Mouse (Mus musculus): ENCODE data around the gene Anapc16. TPM values are rescaled to one million over a fixed set of nuclear protein-coding genes. Genes with fewer than 3 reads are reported as not detected.

Gene Anapc16
- total and polyA plus RNA-seq, 3 experiments: 53.7 to 61.5 TPM; not detected in 1

DNA sequence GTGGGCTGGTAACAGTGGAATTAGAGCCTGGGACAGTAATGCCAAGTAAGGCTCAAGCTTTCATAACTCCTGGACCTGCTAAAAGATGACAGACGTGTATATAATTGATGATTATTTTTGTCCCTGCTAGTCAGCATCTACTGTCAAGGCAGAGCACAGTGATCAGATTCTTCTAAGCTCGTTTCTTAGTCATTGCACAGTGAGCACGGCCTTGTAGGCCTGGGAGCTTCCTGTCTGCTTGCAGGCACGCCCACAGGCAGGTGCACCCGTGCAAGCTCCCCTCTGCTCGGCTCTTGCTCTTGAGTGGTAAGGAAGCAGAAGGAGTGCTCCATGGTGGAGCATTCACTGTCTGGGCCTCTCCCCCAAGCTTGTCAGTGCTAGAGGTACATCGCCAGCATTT, 25.2 kb upstream of the Anapc16 start:
- no peak overlapping the region for H3K27ac ChIP-seq (ENCODE audit: control insufficient read depth, low read depth, low read length)
- no peaks in the 10 kb centered on the region for H3K79me2 ChIP-seq (ENCODE audit: control insufficient read depth, insufficient read depth, low read length, poor library complexity)
- no peak overlapping the region for H3K4me3 ChIP-seq (ENCODE audit: control insufficient read depth in 1 of 2, insufficient read depth in 1 of 2, low read depth in 2 of 2, low read length in 2 of 2)
- H3K9me3 ChIP-seq (replicated peaks; ENCODE audit: insufficient read depth, low read length): no peaks in the 10 kb centered on the region
- no peak overlapping the region for H3K9ac ChIP-seq (ENCODE audit: control insufficient read depth, low read depth, low read length, poor library complexity, severe bottlenecking)
- no peaks in the 10 kb centered on the region; a peak in 1 of 4 replicates for H3K36me3 ChIP-seq (ENCODE audit: control insufficient read depth in 1 of 2, insufficient read depth in 2 of 2, low read length in 2 of 2)
- no peaks in the 10 kb centered on the region for H3K27me3 ChIP-seq (ENCODE audit: control insufficient read depth in 1 of 2, insufficient read depth in 2 of 2, low read length in 2 of 2)
- TF ChIP-seq MAX (IDR thresholded peaks at IDR 0.05; ENCODE audit: low read length) (no peak), POLR2A (IDR thresholded peaks at IDR 0.05; ENCODE audit: control insufficient read depth in 1 of 2, insufficient read depth in 1 of 2, low read depth in 1 of 2, low read length in 2 of 2, poor library complexity in 1 of 2) (no peak), EP300 (IDR thresholded peaks at IDR 0.05; ENCODE audit: low read depth in 1 of 2, low read length in 2 of 2) (no peak), NRF1 (IDR thresholded peaks at IDR 0.05; ENCODE audit: insufficient read depth, low read depth, low read length, poor library complexity, severe bottlenecking) (no peak), BHLHE40 (IDR thresholded peaks at IDR 0.05; ENCODE audit: borderline replicate concordance, low read depth, low read length) (no peak), ZMIZ1 (IDR thresholded peaks at IDR 0.05; ENCODE audit: low read depth, low read length) (no peak), TCF12 (IDR thresholded peaks at IDR 0.05; ENCODE audit: low read depth, low read length) (no peak), JUND (IDR thresholded peaks at IDR 0.05; ENCODE audit: low read depth, low read length) (no peak), SIN3A (IDR thresholded peaks at IDR 0.05; ENCODE audit: low read length) (no peak), MYC (IDR thresholded peaks at IDR 0.05; ENCODE audit: low read depth, low read length) (no peak), GATA1 (IDR thresholded peaks at IDR 0.05; ENCODE audit: low read depth, low read length) (no peak), MXI1 (IDR thresholded peaks at IDR 0.05; ENCODE audit: low read depth, low read length) (no peak), ZKSCAN1 (IDR thresholded peaks at IDR 0.05; ENCODE audit: low read depth, low read length) (no peak), TBP (IDR thresholded peaks at IDR 0.05; ENCODE audit: low read depth, low read length) (no peak), ETS1 (IDR thresholded peaks at IDR 0.05; ENCODE audit: low read depth, low read length) (no peak), HCFC1 (IDR thresholded peaks at IDR 0.05; ENCODE audit: low read depth, low read length) (no peak), CHD1 (IDR thresholded peaks at IDR 0.05; ENCODE audit: low read depth, low read length) (no peak), ZNF384 (IDR thresholded peaks at IDR 0.05; ENCODE audit: low read depth, low read length) (no peak)
- DNase-seq (ENCODE audit: low read depth, low spot score): no peak
- no peaks in the 10 kb centered on the region for H3K4me1 ChIP-seq (ENCODE audit: control insufficient read depth in 1 of 2, insufficient read depth in 2 of 2, low read length in 2 of 2)

DNA sequence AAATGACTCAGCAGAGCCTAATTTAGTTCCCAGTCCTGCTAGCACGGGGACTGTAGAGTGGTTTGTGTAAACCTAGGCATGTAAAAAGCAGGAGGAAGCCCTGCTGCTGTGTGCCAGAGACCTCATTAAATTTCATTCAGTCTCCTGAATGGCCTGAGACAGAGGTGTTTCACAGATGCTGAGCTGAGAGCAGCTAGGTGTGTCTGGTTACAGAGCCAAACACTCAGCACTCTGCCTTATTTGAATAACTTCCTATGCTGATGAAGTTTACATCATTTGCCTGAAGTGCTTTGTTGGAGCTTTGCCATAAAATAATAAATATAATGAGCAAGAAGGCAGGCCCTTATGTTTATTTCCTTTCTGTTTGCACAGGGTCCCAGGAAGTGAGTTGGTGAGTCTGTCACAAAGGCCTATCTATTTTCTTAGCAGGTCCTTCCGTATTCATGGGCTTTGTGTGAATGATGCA, 24.7 kb upstream of the Anapc16 start:
- Histone ChIP-seq H3K79me2 (ENCODE audit: control insufficient read depth, insufficient read depth, low read length, poor library complexity) (no peaks in the 10 kb centered on the region), H3K4me3 (ENCODE audit: control insufficient read depth in 1 of 2, insufficient read depth in 1 of 2, low read depth in 2 of 2, low read length in 2 of 2) (no peak overlapping the region), H3K9ac (ENCODE audit: control insufficient read depth, low read depth, low read length, poor library complexity, severe bottlenecking) (no peak overlapping the region), H3K9me3 (replicated peaks; ENCODE audit: insufficient read depth, low read length) (no peaks in the 10 kb centered on the region), H3K27me3 (ENCODE audit: control insufficient read depth in 1 of 2, insufficient read depth in 2 of 2, low read length in 2 of 2) (no peaks in the 10 kb centered on the region), H3K36me3 (ENCODE audit: control insufficient read depth in 1 of 2, insufficient read depth in 2 of 2, low read length in 2 of 2) (no peaks in the 10 kb centered on the region; a peak in 1 of 4 replicates), H3K27ac (ENCODE audit: control insufficient read depth, low read depth, low read length) (no peak overlapping the region), H3K4me1 (ENCODE audit: control insufficient read depth in 1 of 2, insufficient read depth in 2 of 2, low read length in 2 of 2) (no peaks in the 10 kb centered on the region)
- DNase-seq (ENCODE audit: low read depth, low spot score): no peak
- TF ChIP-seq MEF2A (IDR thresholded peaks at IDR 0.05; ENCODE audit: extremely low read depth, insufficient replicate concordance, low read depth, low read length, poor library complexity, severe bottlenecking) (no peak), E2F4 (IDR thresholded peaks at IDR 0.05; ENCODE audit: borderline replicate concordance, low read depth, low read length) (no peak), TBP (IDR thresholded peaks at IDR 0.05; ENCODE audit: low read depth, low read length) (no peak), USF1 (IDR thresholded peaks at IDR 0.05; ENCODE audit: low read depth, low read length) (no peak), CTCF (IDR thresholded peaks at IDR 0.05 in 2 of 3, conservative IDR thresholded peaks at IDR 0.05 in 1 of 3; ENCODE audit: control insufficient read depth in 1 of 3, insufficient read depth in 1 of 3, low read depth in 2 of 3, low read length in 3 of 3, poor library complexity in 1 of 3, severe bottlenecking in 1 of 3) (no peak), POLR2A (IDR thresholded peaks at IDR 0.05; ENCODE audit: control insufficient read depth in 1 of 2, insufficient read depth in 1 of 2, low read depth in 1 of 2, low read length in 2 of 2, poor library complexity in 1 of 2) (no peak), ELF1 (IDR thresholded peaks at IDR 0.05; ENCODE audit: low read depth, low read length) (no peak), KAT2A (conservative IDR thresholded peaks at IDR 0.05; ENCODE audit: low read depth, low read length) (no peak), JUND (IDR thresholded peaks at IDR 0.05; ENCODE audit: low read depth, low read length) (no peak)

All from MEL (cell line).